Mouse (Mus musculus): Measurements from ENCODE around the gene Ccdc154. TPM values are rescaled to one million over a fixed set of nuclear protein-coding genes. Genes with fewer than 3 reads are reported as not detected.

Ccdc154 gene
- total RNA-seq, 2 experiments from 2014 or later = 0.11 TPM; not detected in 1

GRCm38 (mm10) chr17:25184129-25184691, 21.9 kb downstream of the Ccdc154 start, which contains the start of gene BC003965:
Gene BC003965, plus strand, starts transcription at chr17:25184554.
- ATAC-seq (ENCODE audit: poor library complexity, severe bottlenecking) = peak; percentile 89

- no peak for ATAC-seq (ENCODE audit: poor library complexity, severe bottlenecking)
Measured at GRCm38 (mm10) chr17:25184961-25185360, 22.7 kb downstream of the Ccdc154 start.

GRCm38 (mm10) chr17:25187784-25188149, 25.5 kb downstream of the Ccdc154 start:
- ATAC-seq (ENCODE audit: poor library complexity, severe bottlenecking) = no peak

GRCm38 (mm10) chr17:25188150-25189031, 26.1 kb downstream of the Ccdc154 start, which contains the start of gene Unkl:
Gene Unkl, plus strand, starts transcription at chr17:25188397.
- ATAC-seq (ENCODE audit: poor library complexity, severe bottlenecking) = peak; percentile 26

- no peak for ATAC-seq (ENCODE audit: poor library complexity, severe bottlenecking)
Measured at GRCm38 (mm10) chr17:25189091-25189490, 26.8 kb downstream of the Ccdc154 start.

- ATAC-seq (ENCODE audit: poor library complexity, severe bottlenecking) = no peak
Measured at GRCm38 (mm10) chr17:25202401-25202800, 40.1 kb downstream of the Ccdc154 start.

DNA sequence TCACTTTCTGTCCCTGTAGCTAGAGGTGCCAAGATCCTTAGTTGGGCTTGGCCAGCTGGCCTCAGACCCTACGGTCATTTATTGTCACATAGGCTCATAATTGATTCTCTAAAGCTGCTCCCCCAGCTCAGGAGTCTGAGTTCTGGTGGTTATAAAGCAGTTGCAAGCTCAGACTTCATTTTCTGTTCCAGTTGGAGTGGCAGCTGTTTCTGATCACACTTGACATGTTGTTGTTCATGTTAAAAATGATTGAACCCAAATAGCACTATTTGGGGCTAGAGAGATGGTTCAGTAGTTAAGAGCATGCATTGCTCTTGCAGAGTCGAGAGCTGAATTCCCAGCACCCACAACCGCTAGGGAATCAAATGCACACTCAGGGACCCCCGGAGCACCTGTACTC, 47.7 kb downstream of the Ccdc154 start:
- no peak for ATAC-seq (ENCODE audit: poor library complexity, severe bottlenecking)

GRCm38 (mm10) chr17:25210680-25211466, 48.6 kb downstream of the Ccdc154 start:
- ATAC-seq (ENCODE audit: poor library complexity, severe bottlenecking) = no peak

- no peak for ATAC-seq (ENCODE audit: poor library complexity, severe bottlenecking)
Measured at GRCm38 (mm10) chr17:25211705-25212104, 49.4 kb downstream of the Ccdc154 start.

- ATAC-seq (ENCODE audit: poor library complexity, severe bottlenecking) = no peak
Measured at GRCm38 (mm10) chr17:25215431-25215830, 53.2 kb downstream of the Ccdc154 start.

DNA sequence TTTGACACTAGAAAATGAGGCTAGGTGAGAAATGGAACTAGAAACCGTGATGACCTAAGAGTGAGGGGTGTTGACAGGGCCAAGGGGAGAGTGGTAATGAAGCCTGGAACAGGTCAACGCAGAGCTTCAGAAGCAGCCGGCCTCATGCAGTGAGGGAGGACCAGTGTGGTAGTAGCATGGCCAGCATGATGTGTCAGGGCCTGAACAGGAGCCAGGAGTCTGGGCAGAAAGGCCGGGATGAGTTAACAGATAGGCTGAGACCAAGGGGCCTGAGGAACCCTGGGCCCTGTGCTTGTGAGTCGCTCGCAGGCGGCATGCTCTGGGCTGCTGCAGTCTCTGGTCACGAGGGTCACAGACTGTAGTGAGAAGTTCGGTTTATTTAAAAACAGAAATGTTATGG, 56.7 kb downstream of the Ccdc154 start:
- no peak for ATAC-seq (ENCODE audit: poor library complexity, severe bottlenecking)

DNA sequence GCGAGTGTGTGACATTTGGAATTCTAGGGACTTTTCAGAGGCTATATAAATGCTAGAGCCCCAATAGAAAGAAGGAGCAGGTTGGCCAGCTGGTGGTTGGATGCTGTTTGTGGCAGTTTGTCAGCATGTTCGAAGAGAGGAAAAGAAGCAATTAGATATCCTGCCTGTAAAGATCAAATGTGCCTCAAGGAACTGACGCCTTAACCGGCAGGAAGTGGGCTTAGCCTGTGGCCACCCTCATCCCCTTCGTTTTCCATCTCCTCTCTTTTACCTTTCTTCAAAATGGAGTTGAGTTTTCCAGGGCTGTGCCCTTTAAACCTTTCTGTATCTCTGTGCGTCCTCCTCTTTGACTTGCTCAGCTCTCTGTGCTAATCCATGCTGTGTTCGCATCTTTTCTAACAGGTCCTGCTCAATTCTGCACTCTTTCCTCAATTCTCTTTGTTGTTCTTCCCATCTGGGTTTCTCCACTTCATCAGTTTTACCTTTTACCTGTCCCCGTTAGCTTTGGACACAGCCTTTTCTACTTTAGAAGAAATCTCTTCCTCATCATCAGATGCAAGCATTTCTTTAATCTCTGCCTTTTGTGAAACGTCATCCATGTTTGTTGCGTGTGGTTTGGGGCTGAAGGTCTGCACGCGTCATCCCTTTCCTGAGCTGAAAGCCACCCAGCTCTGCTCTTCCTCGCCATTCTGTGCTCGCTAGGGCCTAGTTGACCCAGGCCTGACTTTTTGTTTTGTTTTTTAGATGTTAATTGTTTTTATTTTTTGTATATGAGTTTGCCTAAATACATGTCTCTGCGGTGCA, 57.4 kb downstream of the Ccdc154 start:
- no peak for ATAC-seq (ENCODE audit: poor library complexity, severe bottlenecking)

- ATAC-seq (ENCODE audit: poor library complexity, severe bottlenecking) = no peak
Measured at GRCm38 (mm10) chr17:25220746-25221145, 58.5 kb downstream of the Ccdc154 start.

Other genes starting within 250 kb of the Ccdc154 start
- gene Mapk8ip3, start 225.5 kb upstream of the Ccdc154 start, total RNA-seq (2015) = 17.3 and 17.6 TPM in 2 replicates
- gene Mapk8ip3, start 225.5 kb upstream of the Ccdc154 start, total RNA-seq (2017) = 20.1 and 36.1 TPM in 2 replicates
- 60.9 and 63.8 TPM in 2 replicates for gene Jpt2, start 201.8 kb upstream of the Ccdc154 start, total RNA-seq (2015)
- gene Jpt2, start 201.8 kb upstream of the Ccdc154 start, total RNA-seq (2017) = 54.0 and 55.0 TPM in 2 replicates
- gene Cramp1l, start 146.7 kb upstream of the Ccdc154 start, total RNA-seq (2015) = 17.7 and 18.1 TPM in 2 replicates
- 9.8 and 10.2 TPM in 2 replicates for gene Cramp1l, start 146.7 kb upstream of the Ccdc154 start, total RNA-seq (2017)
- gene Ift140, start 146.4 kb upstream of the Ccdc154 start, total RNA-seq (2015) = 6.4 and 8.1 TPM in 2 replicates
- 9.9 and 17.2 TPM in 2 replicates for gene Ift140, start 146.4 kb upstream of the Ccdc154 start, total RNA-seq (2017)
- not detected in 2 replicates for gene Tmem204, start 78.9 kb upstream of the Ccdc154 start, total RNA-seq (2015)
- gene Tmem204, start 78.9 kb upstream of the Ccdc154 start, total RNA-seq (2017) = not detected in 2 replicates
- gene Telo2, start 46.5 kb upstream of the Ccdc154 start, total RNA-seq (2015) = 3.9 and 4.4 TPM in 2 replicates
- 8.8 and 11.3 TPM in 2 replicates for gene Telo2, start 46.5 kb upstream of the Ccdc154 start, total RNA-seq (2017)
- gene Ptx4, start 41.7 kb upstream of the Ccdc154 start, total RNA-seq (2015) = not detected in 2 replicates
- not detected in 2 replicates for gene Ptx4, start 41.7 kb upstream of the Ccdc154 start, total RNA-seq (2017)
- gene Clcn7, start 29.1 kb upstream of the Ccdc154 start, total RNA-seq (2015) = 12.3 and 13.1 TPM in 2 replicates
- gene Clcn7, start 29.1 kb upstream of the Ccdc154 start, total RNA-seq (2017) = 16.6 and 18.3 TPM in 2 replicates
- not detected in 2 replicates for gene Gm38655, start 13.0 kb downstream of the Ccdc154 start, total RNA-seq (2015)
- gene Gm38655, start 13.0 kb downstream of the Ccdc154 start, total RNA-seq (2017) = not detected in 2 replicates
- gene BC003965, start 22.1 kb downstream of the Ccdc154 start, total RNA-seq (2015) = 9.7 and 10.8 TPM in 2 replicates
- 2.7 and 5.9 TPM in 2 replicates for gene BC003965, start 22.1 kb downstream of the Ccdc154 start, total RNA-seq (2017)
- gene Unkl, start 25.9 kb downstream of the Ccdc154 start, total RNA-seq (2015) = 7.3 and 7.7 TPM in 2 replicates
- 7.3 and 10.5 TPM in 2 replicates for gene Unkl, start 25.9 kb downstream of the Ccdc154 start, total RNA-seq (2017)
- 17.1 and 19.0 TPM in 2 replicates for gene Gnptg, start 77.7 kb downstream of the Ccdc154 start, total RNA-seq (2015)
- gene Gnptg, start 77.7 kb downstream of the Ccdc154 start, total RNA-seq (2017) = 12.3 and 13.0 TPM in 2 replicates
- gene Tsr3, start 77.7 kb downstream of the Ccdc154 start, total RNA-seq (2015) = 7.3 and 9.2 TPM in 2 replicates
- 15.0 and 22.8 TPM in 2 replicates for gene Tsr3, start 77.7 kb downstream of the Ccdc154 start, total RNA-seq (2017)
- gene Baiap3, start 93.9 kb downstream of the Ccdc154 start, total RNA-seq (2015) = 3.3 and 3.7 TPM in 2 replicates
- gene Baiap3, start 93.9 kb downstream of the Ccdc154 start, total RNA-seq (2017) = 1.8 and 4.0 TPM in 2 replicates
- 270 and 309 TPM in 2 replicates for gene Ube2i, start 112.2 kb downstream of the Ccdc154 start, total RNA-seq (2015)
- gene Ube2i, start 112.2 kb downstream of the Ccdc154 start, total RNA-seq (2017) = 214 and 226 TPM in 2 replicates
- gene Prss34, start 135.9 kb downstream of the Ccdc154 start, total RNA-seq (2015) = 432 and 451 TPM in 2 replicates
- 249 and 277 TPM in 2 replicates for gene Prss34, start 135.9 kb downstream of the Ccdc154 start, total RNA-seq (2017)
- gene Prss28, start 146.2 kb downstream of the Ccdc154 start, total RNA-seq (2015) = 0.18 and 1.8 TPM in 2 replicates
- 1.3 and 2.0 TPM in 2 replicates for gene Prss28, start 146.2 kb downstream of the Ccdc154 start, total RNA-seq (2017)
- gene Prss29, start 156.2 kb downstream of the Ccdc154 start, total RNA-seq (2015) = not detected in 2 replicates
- not detected in 2 replicates for gene Prss29, start 156.2 kb downstream of the Ccdc154 start, total RNA-seq (2017)
- gene Tpsab1, start 183.1 kb downstream of the Ccdc154 start, total RNA-seq (2015) = not detected in 2 replicates
- not detected in 2 replicates for gene Tpsab1, start 183.1 kb downstream of the Ccdc154 start, total RNA-seq (2017)
- not detected in 2 replicates for gene Tpsb2, start 203.8 kb downstream of the Ccdc154 start, total RNA-seq (2015)
- not detected in 2 replicates for gene Tpsb2, start 203.8 kb downstream of the Ccdc154 start, total RNA-seq (2017)
- gene Tpsg1, start 206.8 kb downstream of the Ccdc154 start, total RNA-seq (2015) = not detected in 2 replicates
- gene Tpsg1, start 206.8 kb downstream of the Ccdc154 start, total RNA-seq (2017) = not detected in 2 replicates

Data from megakaryocyte, adult 5-6 weeks (primary cell).